Mouse (Mus musculus) brown adipose tissue, adult 24 weeks (tissue): ENCODE measurements around the gene Gm6592. TPM values are rescaled to one million over a fixed set of nuclear protein-coding genes. Genes with fewer than 3 reads are reported as not detected.
"Not testable (repeated sequence)": the region's sequence is repeated elsewhere in the genome, so short reads cannot be mapped to it uniquely, and the experiment has no call there.

Source experiments
- H3K27ac ChIP-seq: fragments of 200-500 bp; replicated peaks from 2 replicates; pipeline ENCODE4 v1.5.1; 2012; ENCODE audit warnings: low read depth, mild to moderate bottlenecking, low read length
- H3K4me1 ChIP-seq: fragments of 200-500 bp; 2 replicates; pipeline ENCODE4 v1.6.1; 2012; ENCODE audit warnings: low read length, mixed read lengths; ENCODE audit not compliant: control insufficient read depth, insufficient read depth, insufficient read length
- H3K4me3 ChIP-seq: fragments of 200-500 bp; 2 replicates; pipeline ENCODE4 v1.5.1; 2012; ENCODE audit warnings: low read depth, mild to moderate bottlenecking, low read length, moderate library complexity; ENCODE audit not compliant: insufficient read depth
- polyA plus RNA-seq: library from polyadenylated mRNA; stranded (reverse); fragments of >200 nt; gene quantifications from 2 replicates; pipeline ENCODE4 v1.2.4, GENCODE M21; 2012; ENCODE audit not compliant: missing spikeins, insufficient read depth, insufficient read length

The Gm6592 gene
- not detected in 2 replicates for polyA plus RNA-seq

DNA sequence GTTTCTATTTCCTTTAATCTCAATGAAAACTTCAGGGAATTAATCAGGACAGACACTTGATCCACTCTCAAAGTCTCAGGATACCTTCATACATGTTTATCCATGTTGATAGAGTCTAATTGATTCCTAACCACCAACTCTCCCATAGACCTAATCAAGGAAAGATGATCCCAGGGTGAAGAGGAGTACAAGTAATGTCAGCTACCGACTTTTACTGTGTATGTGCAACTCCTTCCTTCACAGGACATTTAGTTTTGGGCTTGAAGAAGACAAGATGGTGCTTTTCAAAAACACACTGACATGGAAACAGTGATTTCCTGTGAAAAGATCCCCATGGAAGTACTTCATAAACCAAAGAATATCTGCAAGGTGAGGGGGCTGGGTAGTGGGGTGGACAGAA is at the start of gene Gm6592:
TSS of gene Gm6592 (plus strand) at position 301 of the 400 bp plus-strand sequence.
- no peak within 1 kb of the TSS for H3K27ac ChIP-seq
- H3K4me3 ChIP-seq: no peak within 1 kb of the TSS
- H3K4me1 ChIP-seq: no peaks in the 10 kb centered on the region

GRCm38 (mm10) chrX:8803391-8803790 is 40.4 kb upstream of the Gm6592 start, which contains the start of gene Ssxb5:
Gene Ssxb5, plus strand, starts transcription at chrX:8803691.
- not testable (repeated sequence) for H3K27ac ChIP-seq, H3K4me1 ChIP-seq, H3K4me3 ChIP-seq

- H3K27ac ChIP-seq: no peak overlapping the region
- H3K4me1 ChIP-seq: no peaks in the 10 kb centered on the region
- no peak overlapping the region for H3K4me3 ChIP-seq
Measured at GRCm38 (mm10) chrX:8832043-8832442, 11.8 kb upstream of the Gm6592 start.

DNA sequence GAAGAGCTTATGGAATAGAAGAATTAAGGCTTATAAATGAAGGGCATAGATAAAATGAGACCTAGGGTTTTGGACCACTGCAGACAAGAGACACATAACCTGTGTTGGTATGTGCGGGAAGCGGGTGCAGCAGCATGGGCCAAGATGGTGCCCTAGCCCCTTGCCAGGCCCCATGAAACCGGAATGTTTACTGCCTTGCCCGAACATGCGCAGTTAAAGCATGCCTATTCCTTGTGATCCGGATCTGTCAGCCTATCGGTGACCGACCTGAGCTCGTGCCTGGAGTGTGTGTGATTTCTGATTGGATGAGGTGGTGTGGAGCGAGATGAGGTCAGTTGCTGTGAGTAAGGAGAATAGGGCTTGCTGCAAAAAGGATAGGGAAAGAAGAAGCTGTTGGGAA is 8.7 kb downstream of the Gm6592 start:
- Histone ChIP-seq H3K27ac (no peak overlapping the region), H3K4me3 (no peak overlapping the region), H3K4me1 (no peaks in the 10 kb centered on the region)

GRCm38 (mm10) chrX:8864331-8864730 is 20.5 kb downstream of the Gm6592 start:
- H3K4me3 ChIP-seq, H3K4me1 ChIP-seq, H3K27ac ChIP-seq: not testable (repeated sequence)

DNA sequence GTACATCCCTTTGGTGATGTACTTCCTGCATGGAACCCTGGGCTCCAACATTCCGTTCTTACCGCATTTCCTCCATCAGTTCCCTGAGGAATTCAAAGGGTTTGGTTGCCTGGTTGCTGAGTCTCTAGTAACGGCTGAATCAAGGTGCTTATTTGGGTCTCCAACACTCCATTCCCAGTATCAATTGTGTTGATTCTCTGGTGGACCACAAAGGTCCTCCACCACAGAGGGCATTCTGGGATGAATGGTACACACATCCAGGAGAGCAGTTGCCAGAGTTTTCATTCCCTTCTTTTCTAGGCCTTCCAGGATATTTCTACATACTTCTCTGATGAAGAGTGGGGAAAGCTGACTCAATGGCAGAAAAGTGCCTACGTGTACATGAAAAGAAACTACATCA is 30.2 kb downstream of the Gm6592 start, which contains the start of gene Gm5751:
TSS of gene Gm5751 (plus strand) at position 301 of the 400 bp plus-strand sequence.
- not testable (repeated sequence) for H3K4me3 ChIP-seq, H3K4me1 ChIP-seq, H3K27ac ChIP-seq

DNA sequence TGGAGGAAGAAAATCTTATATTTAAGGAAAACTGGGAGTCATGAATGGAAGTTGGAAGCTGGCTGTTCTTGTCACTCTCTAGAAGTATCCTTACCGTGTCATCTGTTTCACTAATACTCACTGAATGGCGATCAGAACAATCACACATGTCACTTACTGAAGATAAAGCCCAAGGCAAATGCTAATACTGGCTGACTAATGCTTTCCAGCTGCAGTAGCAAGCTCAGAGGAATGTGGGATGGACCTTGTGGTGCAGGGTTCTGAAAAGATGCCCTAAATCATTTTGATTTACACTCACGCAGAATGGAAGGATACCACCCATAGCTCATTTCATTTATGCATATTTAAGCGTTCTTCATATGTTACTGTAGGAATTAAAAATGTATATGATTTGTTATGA is 40.5 kb downstream of the Gm6592 start:
- Histone ChIP-seq H3K27ac (no peak overlapping the region), H3K4me3 (no peak overlapping the region), H3K4me1 (no peaks in the 10 kb centered on the region)

- H3K4me3 ChIP-seq: no peak overlapping the region
- H3K4me1 ChIP-seq: no peaks in the 10 kb centered on the region
- H3K27ac ChIP-seq: no peak overlapping the region
Measured at GRCm38 (mm10) chrX:8891975-8892342, 48.2 kb downstream of the Gm6592 start.

GRCm38 (mm10) chrX:8892343-8893155 is 48.8 kb downstream of the Gm6592 start, which contains the start of gene B630019K06Rik:
Gene B630019K06Rik, plus strand, starts transcription at chrX:8892382.
- peak within 1 kb of the TSS; percentile 68 for H3K4me3 ChIP-seq

GRCm38 (mm10) chrX:8893182-8893651 is 49.4 kb downstream of the Gm6592 start:
- peak overlapping the region; percentile 68 for H3K4me3 ChIP-seq
- H3K4me1 ChIP-seq: no peaks in the 10 kb centered on the region
- no peak overlapping the region for H3K27ac ChIP-seq

More at GRCm38 (mm10) chrX:8892343-8893155, 48.8 kb downstream of the Gm6592 start, which contains the start of gene B630019K06Rik:
- no peak within 1 kb of the TSS for H3K27ac ChIP-seq
- no peaks in the 10 kb centered on the region for H3K4me1 ChIP-seq

Other genes with a start within 250 kb of the Gm6592 start
- gene Ssxb8, start 153.2 kb upstream of the Gm6592 start, polyA plus RNA-seq: not detected in 2 replicates
- gene Ssx9, start 95.6 kb upstream of the Gm6592 start, polyA plus RNA-seq: not detected in 2 replicates
- not detected in 2 replicates for gene Ssxb5, start 40.3 kb upstream of the Gm6592 start, polyA plus RNA-seq
- not detected in 2 replicates for gene Gm5751, start 30.3 kb downstream of the Gm6592 start, polyA plus RNA-seq
- 0.52 TPM in 1 of 2 replicates, not detected in the other for gene B630019K06Rik, start 48.4 kb downstream of the Gm6592 start, polyA plus RNA-seq
- not detected in 2 replicates for gene Fthl17b, start 119.0 kb downstream of the Gm6592 start, polyA plus RNA-seq
- gene Fthl17c, start 132.6 kb downstream of the Gm6592 start, polyA plus RNA-seq: not detected in 2 replicates
- gene Fthl17d, start 142.8 kb downstream of the Gm6592 start, polyA plus RNA-seq: not detected in 2 replicates
- gene Fthl17e, start 189.5 kb downstream of the Gm6592 start, polyA plus RNA-seq: not detected in 2 replicates
- not detected in 2 replicates for gene Fthl17f, start 219.0 kb downstream of the Gm6592 start, polyA plus RNA-seq